Mouse (Mus musculus): Measurements from ENCODE around the gene Gm10518.

DNA sequence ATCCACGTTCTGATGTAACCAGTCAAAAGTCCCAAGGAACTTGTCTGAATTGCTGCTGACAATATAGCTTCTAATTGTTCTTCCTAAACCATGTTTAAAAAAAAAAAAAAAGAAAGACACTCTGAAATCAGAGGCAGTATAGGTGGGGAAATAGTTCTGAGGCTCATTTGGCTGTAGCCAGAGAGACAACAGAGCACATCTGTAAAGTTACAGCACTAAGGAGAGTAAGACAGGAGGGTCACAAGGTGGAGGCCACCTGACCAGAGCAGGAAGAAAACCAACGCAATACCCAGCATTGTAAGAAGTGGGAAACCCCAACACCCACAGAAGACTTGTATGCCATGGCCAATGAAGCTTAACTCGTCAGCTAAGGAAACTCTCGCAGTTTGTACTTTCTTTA lies 19.1 kb upstream of the Gm10518 start:
- TF ChIP-seq CTCF (IDR thresholded peaks at IDR 0.05; ENCODE audit: borderline replicate concordance, extremely low read depth, insufficient read depth, insufficient read length) (no peak), POLR2A (IDR thresholded peaks at IDR 0.05; ENCODE audit: borderline replicate concordance, extremely low read depth, insufficient read depth, insufficient read length, poor library complexity, severe bottlenecking) (no peak)

Measured in brain, embryonic 14.5 days (tissue).